Mouse (Mus musculus): ENCODE results near the gene Fcor. TPM values are rescaled to one million over a fixed set of nuclear protein-coding genes. Genes with fewer than 3 reads are reported as not detected.
A peak's percentile ranks its signal among the peaks of the same experiment; 100 is the strongest.

Fcor gene
- polyA plus RNA-seq, 1 experiment from 2014 or later: 17.8 TPM

DNA sequence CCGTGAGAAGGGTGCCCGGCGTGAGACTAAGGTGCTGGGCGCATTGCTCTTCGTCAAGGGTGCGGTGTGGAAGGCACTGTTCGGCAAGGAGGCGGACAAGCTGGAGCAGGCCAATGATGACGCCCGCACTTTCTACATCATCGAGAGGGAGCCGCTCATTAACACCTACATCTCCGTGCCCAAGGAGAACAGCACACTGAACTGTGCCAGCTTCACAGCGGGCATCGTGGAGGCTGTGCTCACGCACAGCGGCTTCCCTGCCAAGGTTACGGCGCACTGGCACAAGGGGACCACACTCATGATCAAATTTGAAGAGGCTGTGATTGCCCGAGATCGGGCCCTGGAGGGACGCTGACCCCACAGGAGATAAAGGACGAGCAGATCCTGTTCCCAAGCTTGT, 7.1 kb upstream of the Fcor start:
- no peak overlapping the region for H3K9ac ChIP-seq (ENCODE audit: low read depth, low read length)
- H3K36me3 ChIP-seq (ENCODE audit: control insufficient read depth, insufficient read depth, low read length): peaks cover 22% of the 10 kb centered on the region
- no peaks in the 10 kb centered on the region for H3K9me3 ChIP-seq (ENCODE audit: control insufficient read depth, low read length)
- no peak overlapping the region for H3K4me2 ChIP-seq (replicated peaks; ENCODE audit: low read depth, low read length)
- no peaks in the 10 kb centered on the region; the same call in 1 of the 2 replicates for H3K4me1 ChIP-seq (ENCODE audit: control insufficient read depth, insufficient read depth, low read length)
- no peak overlapping the region for H3K27ac ChIP-seq (ENCODE audit: low read depth, low read length)
- ATAC-seq (ENCODE audit: low FRiP score, low TSS enrichment): no peak
- no peaks in the 10 kb centered on the region for H3K27me3 ChIP-seq (ENCODE audit: control insufficient read depth, insufficient read depth, low read length)
- no peak overlapping the region for H3K4me3 ChIP-seq (ENCODE audit: low read length)
- WGBS: 94% methylated on average over 23 of the region's 23 CpGs

DNA sequence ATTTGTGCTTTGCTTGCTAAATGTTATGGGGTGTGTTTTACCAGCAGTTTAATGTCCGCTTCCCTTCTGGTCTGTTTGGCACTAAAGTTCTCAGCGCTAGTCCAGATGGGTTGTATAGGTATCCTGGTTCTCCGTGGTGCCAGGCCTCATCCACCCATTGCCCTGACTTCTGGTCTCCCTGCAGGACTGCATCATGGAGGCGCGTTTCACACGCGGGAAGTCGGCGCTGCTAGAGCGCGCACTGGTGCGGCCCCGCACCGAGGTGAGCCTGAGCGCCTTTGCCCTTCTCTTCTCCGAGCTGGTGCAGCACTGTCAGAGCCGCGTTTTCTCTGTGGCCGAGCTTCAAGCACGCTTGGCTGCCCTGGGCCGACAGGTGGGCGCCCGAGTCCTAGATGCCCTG, 6.7 kb upstream of the Fcor start:
- H3K36me3 ChIP-seq (ENCODE audit: control insufficient read depth, insufficient read depth, low read length): peaks cover 22% of the 10 kb centered on the region

GRCm38 (mm10) chr8:3676993-3677579, 4.9 kb upstream of the Fcor start:
- ATAC-seq (ENCODE audit: low FRiP score, low TSS enrichment): peak; percentile 16; the same call in 1 of the 2 replicates
- 3% methylated on average over 15 of the region's 15 CpGs for WGBS
- no peaks in the 10 kb centered on the region for H3K27me3 ChIP-seq (ENCODE audit: control insufficient read depth, insufficient read depth, low read length)

More for the DNA sequence above, 6.7 kb upstream of the Fcor start:
- no peak overlapping the region for H3K9ac ChIP-seq (ENCODE audit: low read depth, low read length)
- no peaks in the 10 kb centered on the region for H3K9me3 ChIP-seq (ENCODE audit: control insufficient read depth, low read length)
- H3K4me1 ChIP-seq (ENCODE audit: control insufficient read depth, insufficient read depth, low read length): no peaks in the 10 kb centered on the region; the same call in 1 of the 2 replicates
- no peak overlapping the region for H3K4me2 ChIP-seq (replicated peaks; ENCODE audit: low read depth, low read length)
- WGBS: 96% methylated on average over 23 of the region's 23 CpGs
- no peak for ATAC-seq (ENCODE audit: low FRiP score, low TSS enrichment)
- H3K27ac ChIP-seq (ENCODE audit: low read depth, low read length): no peak overlapping the region
- H3K4me3 ChIP-seq (ENCODE audit: low read length): no peak overlapping the region
- no peaks in the 10 kb centered on the region for H3K27me3 ChIP-seq (ENCODE audit: control insufficient read depth, insufficient read depth, low read length)

DNA sequence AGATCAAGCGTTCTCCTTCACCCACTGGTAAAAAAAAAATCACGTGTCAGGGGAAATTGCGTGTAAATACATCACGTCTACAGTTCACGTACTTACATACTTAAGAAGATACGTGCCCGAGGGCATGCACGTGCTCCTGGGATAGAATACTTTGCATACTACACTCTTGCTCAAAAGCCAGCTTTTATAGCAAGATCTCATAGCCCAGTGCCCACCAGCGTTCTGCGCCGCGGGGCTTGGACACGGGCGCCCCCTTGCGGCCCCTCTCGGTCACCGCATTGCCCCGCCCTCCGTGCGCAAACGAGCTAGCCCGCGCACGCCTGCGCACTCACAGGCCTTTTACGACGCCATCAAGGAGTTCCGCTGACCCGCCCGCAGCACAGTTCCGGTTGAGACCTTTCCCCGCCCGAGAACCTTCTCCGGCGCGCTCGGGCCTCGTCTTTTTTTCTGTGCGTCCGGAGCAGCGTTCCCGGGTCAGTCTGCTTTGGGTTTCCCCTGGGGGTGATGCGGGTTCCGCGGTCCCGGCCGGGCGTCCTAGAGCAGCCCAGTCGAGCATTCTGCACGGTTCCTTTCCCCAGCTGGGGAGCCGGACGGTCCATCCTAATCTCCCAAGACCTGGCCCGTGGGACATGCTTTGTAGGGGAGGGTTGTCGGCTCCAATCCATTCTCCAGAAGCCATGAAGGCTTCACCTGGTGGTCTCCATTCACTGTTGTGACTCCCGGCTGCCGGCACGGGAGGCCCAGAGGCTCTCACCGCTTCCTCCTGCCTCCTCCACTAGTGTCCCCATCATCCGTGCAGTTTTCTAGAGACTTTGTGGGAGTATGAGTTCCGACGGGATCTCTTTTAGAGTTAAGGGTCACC, 4.2 kb upstream of the Fcor start, which contains the start of gene Trappc5:
Gene Trappc5 (plus strand): TSS at position 169 of the 862 bp plus-strand sequence.
- Histone ChIP-seq H3K27ac (ENCODE audit: low read depth, low read length) (peak within 1 kb of the TSS; percentile 84), H3K9ac (ENCODE audit: low read depth, low read length) (peak within 1 kb of the TSS; percentile 93), H3K9me3 (ENCODE audit: control insufficient read depth, low read length) (no peaks in the 10 kb centered on the region), H3K4me2 (replicated peaks; ENCODE audit: low read depth, low read length) (peak within 1 kb of the TSS; percentile 56), H3K36me3 (ENCODE audit: control insufficient read depth, insufficient read depth, low read length) (peaks cover 20% of the 10 kb centered on the region), H3K4me1 (ENCODE audit: control insufficient read depth, insufficient read depth, low read length) (no peaks in the 10 kb centered on the region; the same call in 1 of the 2 replicates), H3K4me3 (ENCODE audit: low read length) (peak within 1 kb of the TSS; percentile 72), H3K27me3 (ENCODE audit: control insufficient read depth, insufficient read depth, low read length) (no peaks in the 10 kb centered on the region)
- peak; percentile 81 for ATAC-seq (ENCODE audit: low FRiP score, low TSS enrichment)
- WGBS: 2% methylated on average over 61 of the region's 61 CpGs

More at GRCm38 (mm10) chr8:3676993-3677579, 4.9 kb upstream of the Fcor start:
- Histone ChIP-seq H3K4me2 (replicated peaks; ENCODE audit: low read depth, low read length) (peak overlapping the region; percentile 56), H3K9ac (ENCODE audit: low read depth, low read length) (peak overlapping the region; percentile 93), H3K36me3 (ENCODE audit: control insufficient read depth, insufficient read depth, low read length) (peaks cover 22% of the 10 kb centered on the region), H3K27ac (ENCODE audit: low read depth, low read length) (peak overlapping the region; percentile 84; the same call in 1 of the 2 replicates), H3K4me1 (ENCODE audit: control insufficient read depth, insufficient read depth, low read length) (no peaks in the 10 kb centered on the region; the same call in 1 of the 2 replicates), H3K9me3 (ENCODE audit: control insufficient read depth, low read length) (no peaks in the 10 kb centered on the region), H3K4me3 (ENCODE audit: low read length) (peak overlapping the region; percentile 72)

DNA sequence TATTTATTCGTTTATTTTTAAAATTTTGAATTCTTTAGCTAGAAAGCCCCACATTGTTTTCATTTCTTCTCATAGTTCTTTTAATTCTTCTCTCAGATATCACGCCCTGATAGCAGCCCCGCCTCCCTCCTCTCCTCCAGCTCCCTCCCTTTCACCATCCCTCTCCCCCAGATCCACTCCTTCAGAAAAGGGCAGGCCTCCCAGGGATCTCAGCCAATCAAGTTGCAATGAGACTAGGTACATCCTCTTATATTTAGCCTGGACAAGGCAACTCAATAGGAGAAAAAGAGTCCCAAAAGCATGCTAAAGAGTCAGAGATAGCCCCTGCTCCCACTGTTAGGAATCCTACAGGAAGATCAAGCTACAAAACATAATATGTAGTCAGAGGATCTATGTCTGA, 2.5 kb upstream of the Fcor start:
- 52% methylated on average over 3 of the region's 3 CpGs for WGBS
- no peak for ATAC-seq (ENCODE audit: low FRiP score, low TSS enrichment)
- Histone ChIP-seq H3K4me3 (ENCODE audit: low read length) (no peak overlapping the region), H3K9ac (ENCODE audit: low read depth, low read length) (no peak overlapping the region), H3K27me3 (ENCODE audit: control insufficient read depth, insufficient read depth, low read length) (no peaks in the 10 kb centered on the region), H3K4me2 (replicated peaks; ENCODE audit: low read depth, low read length) (no peak overlapping the region), H3K27ac (ENCODE audit: low read depth, low read length) (no peak overlapping the region), H3K9me3 (ENCODE audit: control insufficient read depth, low read length) (no peaks in the 10 kb centered on the region), H3K36me3 (ENCODE audit: control insufficient read depth, insufficient read depth, low read length) (peaks cover 8% of the 10 kb centered on the region; the same call in 1 of the 2 replicates), H3K4me1 (ENCODE audit: control insufficient read depth, insufficient read depth, low read length) (no peaks in the 10 kb centered on the region; the same call in 1 of the 2 replicates)

DNA sequence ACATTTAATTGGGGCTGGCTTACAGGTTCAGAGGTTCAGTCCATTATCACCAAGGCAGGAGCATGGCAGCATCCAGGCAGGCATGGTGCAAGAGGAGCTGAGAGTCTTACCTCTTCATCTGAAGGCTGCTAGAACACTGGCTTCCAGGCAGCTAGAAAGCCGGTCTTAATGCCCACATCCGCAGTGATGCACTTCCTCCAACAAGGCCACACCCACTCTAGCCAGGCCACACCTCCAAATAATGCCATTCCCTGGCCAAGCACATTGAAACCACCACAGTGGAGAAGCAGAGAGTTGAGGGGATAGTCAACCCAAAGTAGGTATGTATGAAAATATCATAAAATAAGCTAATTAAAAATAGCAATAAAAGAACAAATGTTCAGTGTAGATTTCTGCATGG, 1.8 kb downstream of the Fcor start:
- H3K27ac ChIP-seq (ENCODE audit: low read depth, low read length): no peak overlapping the region
- no peak overlapping the region for H3K9ac ChIP-seq (ENCODE audit: low read depth, low read length)
- no peaks in the 10 kb centered on the region for H3K9me3 ChIP-seq (ENCODE audit: control insufficient read depth, low read length)
- H3K4me2 ChIP-seq (replicated peaks; ENCODE audit: low read depth, low read length): no peak overlapping the region
- no peak overlapping the region for H3K4me3 ChIP-seq (ENCODE audit: low read length)
- WGBS: 72% methylated on average over 2 of the region's 2 CpGs
- no peaks in the 10 kb centered on the region for H3K36me3 ChIP-seq (ENCODE audit: control insufficient read depth, insufficient read depth, low read length)
- H3K27me3 ChIP-seq (ENCODE audit: control insufficient read depth, insufficient read depth, low read length): no peaks in the 10 kb centered on the region
- no peak for ATAC-seq (ENCODE audit: low FRiP score, low TSS enrichment)
- no peaks in the 10 kb centered on the region for H3K4me1 ChIP-seq (ENCODE audit: control insufficient read depth, insufficient read depth, low read length)

DNA sequence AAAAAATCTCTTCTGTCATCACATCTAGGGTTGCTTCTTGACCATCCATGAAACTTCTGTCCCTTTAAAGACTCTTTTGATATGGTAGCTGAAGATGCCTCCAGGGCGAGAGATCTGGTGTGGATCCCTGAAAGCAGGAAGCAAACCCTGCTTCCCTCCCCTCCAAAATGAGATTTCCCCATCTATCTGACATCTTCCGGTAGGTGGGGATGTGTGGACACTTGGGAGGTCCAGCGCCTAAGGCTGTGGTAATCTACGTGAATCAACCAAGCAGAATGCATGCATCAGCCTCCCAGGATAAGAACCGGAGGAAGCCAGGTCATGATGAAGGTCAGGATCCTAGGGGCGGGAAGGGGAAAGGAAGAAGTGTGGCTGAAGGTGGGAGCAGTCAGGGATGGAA, 6.7 kb downstream of the Fcor start, which contains the start of gene Mcemp1:
Gene Mcemp1 (plus strand): TSS at position 248 of the 400 bp plus-strand sequence.
- no peak for ATAC-seq (ENCODE audit: low FRiP score, low TSS enrichment)
- Histone ChIP-seq H3K27ac (ENCODE audit: low read depth, low read length) (no peak within 1 kb of the TSS), H3K27me3 (ENCODE audit: control insufficient read depth, insufficient read depth, low read length) (no peaks in the 10 kb centered on the region), H3K36me3 (ENCODE audit: control insufficient read depth, insufficient read depth, low read length) (no peaks in the 10 kb centered on the region), H3K4me2 (replicated peaks; ENCODE audit: low read depth, low read length) (no peak within 1 kb of the TSS), H3K4me3 (ENCODE audit: low read length) (no peak within 1 kb of the TSS), H3K9ac (ENCODE audit: low read depth, low read length) (no peak within 1 kb of the TSS), H3K4me1 (ENCODE audit: control insufficient read depth, insufficient read depth, low read length) (no peaks in the 10 kb centered on the region), H3K9me3 (ENCODE audit: control insufficient read depth, low read length) (no peaks in the 10 kb centered on the region)
- 58% methylated on average over 6 of the region's 6 CpGs for WGBS

GRCm38 (mm10) chr8:3664405-3664804, 7.8 kb downstream of the Fcor start:
- Histone ChIP-seq H3K4me2 (replicated peaks; ENCODE audit: low read depth, low read length) (no peak overlapping the region), H3K27ac (ENCODE audit: low read depth, low read length) (no peak overlapping the region), H3K4me3 (ENCODE audit: low read length) (no peak overlapping the region), H3K9me3 (ENCODE audit: control insufficient read depth, low read length) (no peaks in the 10 kb centered on the region), H3K4me1 (ENCODE audit: control insufficient read depth, insufficient read depth, low read length) (no peaks in the 10 kb centered on the region), H3K9ac (ENCODE audit: low read depth, low read length) (no peak overlapping the region), H3K36me3 (ENCODE audit: control insufficient read depth, insufficient read depth, low read length) (no peaks in the 10 kb centered on the region), H3K27me3 (ENCODE audit: control insufficient read depth, insufficient read depth, low read length) (no peaks in the 10 kb centered on the region)
- WGBS: 69% methylated on average over 5 of the region's 5 CpGs
- no peak for ATAC-seq (ENCODE audit: low FRiP score, low TSS enrichment)

DNA sequence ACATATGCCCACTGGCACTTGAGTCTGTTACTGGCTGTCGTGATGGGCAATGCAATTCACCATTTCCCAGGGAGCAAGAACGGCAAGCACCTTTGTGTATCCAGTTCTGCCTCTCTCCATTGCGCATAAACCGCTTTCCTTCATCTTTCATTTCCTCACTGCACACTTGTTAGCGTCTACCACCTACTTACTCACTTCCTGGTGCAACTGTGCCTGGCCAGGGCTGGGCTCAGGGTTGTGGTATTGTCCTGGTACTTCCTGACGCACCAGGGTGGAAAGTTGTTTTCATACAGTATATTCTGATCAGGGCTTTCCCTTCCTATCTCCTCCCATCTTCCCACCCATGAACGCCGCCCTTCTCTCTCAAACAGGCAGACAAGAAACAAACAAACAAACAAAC, 11.3 kb downstream of the Fcor start:
- no peaks in the 10 kb centered on the region for H3K36me3 ChIP-seq (ENCODE audit: control insufficient read depth, insufficient read depth, low read length)
- no peak overlapping the region for H3K4me3 ChIP-seq (ENCODE audit: low read length)
- no peak overlapping the region for H3K27ac ChIP-seq (ENCODE audit: low read depth, low read length)
- peaks cover 6% of the 10 kb centered on the region; the same call in 1 of the 2 replicates for H3K4me1 ChIP-seq (ENCODE audit: control insufficient read depth, insufficient read depth, low read length)
- ATAC-seq (ENCODE audit: low FRiP score, low TSS enrichment): no peak
- WGBS: 83% methylated on average over 8 of the region's 8 CpGs
- no peak overlapping the region for H3K4me2 ChIP-seq (replicated peaks; ENCODE audit: low read depth, low read length)
- H3K9me3 ChIP-seq (ENCODE audit: control insufficient read depth, low read length): no peaks in the 10 kb centered on the region
- no peaks in the 10 kb centered on the region for H3K27me3 ChIP-seq (ENCODE audit: control insufficient read depth, insufficient read depth, low read length)
- H3K9ac ChIP-seq (ENCODE audit: low read depth, low read length): no peak overlapping the region
